Mouse (Mus musculus): ENCODE data around the gene Pomp.

GRCm38 (mm10) chr5:147850194-147850593 is 10.1 kb upstream of the Pomp start:
- no peak for TF ChIP-seq POLR2A (IDR thresholded peaks at IDR 0.05; ENCODE audit: low read depth, low read length)
- no peak for TF ChIP-seq CTCF (IDR thresholded peaks at IDR 0.05; ENCODE audit: borderline replicate concordance, insufficient read depth, low read length)
